Mouse (Mus musculus) gastrocnemius, adult 18-20 months (tissue): ENCODE data around the gene Hist1h2be. TPM values are rescaled to one million over a fixed set of nuclear protein-coding genes. Genes with fewer than 3 reads are reported as not detected.
"Not testable (repeated sequence)": the region's sequence is repeated elsewhere in the genome, so short reads cannot be mapped to it uniquely, and the experiment has no call there.

Source experiments
- DNase-seq: peaks from one replicate; pipeline ENCODE4 v3.0.0; 2021; ENCODE audit warnings: low spot score
- total RNA-seq, 2 experiments: library from RNA; stranded (reverse); gene quantifications; 2 replicates each; pipeline ENCODE4 v1.2.3; 2021

Hist1h2be gene
- total RNA-seq, 2 experiments from 2014 or later: 13.2 to 15.7 TPM

- DNase-seq: peak; percentile 78
Measured at GRCm38 (mm10) chr13:23551146-23551834, 69.6 kb downstream of the Hist1h2be start, which contains the start of gene Hist1h4f. TSS of gene Hist1h4f (minus strand) at chr13:23551648.

DNA sequence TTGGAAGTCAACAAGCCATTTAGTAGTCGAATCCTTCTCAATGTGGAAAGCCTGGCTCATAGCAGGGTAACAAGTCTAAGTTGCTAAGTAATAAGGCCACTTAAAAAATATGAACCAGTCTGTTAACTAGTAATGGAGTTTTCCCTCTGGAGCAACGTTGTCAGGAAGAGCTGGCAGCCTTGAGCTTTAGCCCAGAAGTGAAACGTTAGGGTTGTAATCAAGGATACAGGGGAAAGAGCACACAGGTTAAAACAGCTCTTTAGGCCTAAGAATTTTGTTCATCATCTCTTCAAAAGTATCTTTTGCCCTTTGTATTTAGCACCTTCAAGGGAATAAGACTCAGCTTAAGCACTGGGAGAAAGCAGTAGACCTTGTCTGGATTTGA, 70.2 kb downstream of the Hist1h2be start:
- DNase-seq: no peak

- no peak for DNase-seq
Measured at GRCm38 (mm10) chr13:23546694-23547093, 74.2 kb downstream of the Hist1h2be start.

DNA sequence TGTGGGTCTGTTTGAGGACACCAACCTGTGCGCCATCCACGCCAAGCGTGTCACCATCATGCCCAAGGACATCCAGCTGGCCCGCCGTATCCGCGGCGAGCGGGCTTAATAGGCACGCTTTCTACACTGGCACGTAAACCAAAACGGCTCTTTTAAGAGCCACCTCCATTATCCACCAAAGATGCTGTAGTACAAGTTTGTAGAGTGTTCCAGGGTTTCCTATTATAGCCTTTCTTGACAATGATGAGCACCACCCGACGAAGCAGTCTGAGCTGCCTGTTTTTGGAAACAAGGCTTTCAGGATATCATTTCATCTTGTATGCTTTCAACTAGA, 76.2 kb downstream of the Hist1h2be start:
- DNase-seq: not testable (repeated sequence)

GRCm38 (mm10) chr13:23543965-23544786, 76.7 kb downstream of the Hist1h2be start, which contains the start of gene Hist1h3f:
TSS of gene Hist1h3f (plus strand) at chr13:23544052.
- DNase-seq: peak; percentile 80

DNA sequence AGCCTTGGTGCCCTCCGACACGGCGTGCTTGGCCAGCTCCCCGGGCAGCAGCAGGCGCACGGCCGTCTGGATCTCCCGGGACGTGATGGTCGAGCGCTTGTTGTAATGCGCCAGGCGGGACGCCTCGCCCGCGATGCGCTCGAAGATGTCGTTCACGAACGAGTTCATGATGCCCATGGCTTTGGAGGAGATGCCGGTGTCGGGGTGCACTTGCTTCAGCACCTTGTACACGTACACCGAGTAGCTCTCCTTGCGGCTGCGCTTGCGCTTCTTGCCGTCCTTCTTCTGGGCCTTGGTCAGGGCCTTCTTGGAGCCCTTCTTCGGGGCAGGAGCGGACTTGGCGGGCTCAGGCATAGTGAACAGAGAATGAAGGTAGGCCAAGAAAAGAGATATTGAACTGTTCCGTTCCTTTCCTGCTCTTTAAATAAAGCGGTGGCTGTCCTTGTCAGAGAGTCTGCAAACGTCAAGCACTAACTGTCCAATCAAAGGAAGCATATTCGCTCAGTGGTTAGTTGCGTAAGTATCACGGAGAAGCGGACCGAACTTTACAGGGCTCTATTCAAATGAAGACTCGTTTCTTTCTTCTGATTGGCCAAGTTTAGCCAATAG, 77.8 kb downstream of the Hist1h2be start, which contains the start of gene Hist1h2bh:
Gene Hist1h2bh, minus strand, starts transcription at position 394 of the 609 bp plus-strand sequence.
- DNase-seq: peak; percentile 75

- not testable (repeated sequence) for DNase-seq
Measured at GRCm38 (mm10) chr13:23542225-23542980, 78.5 kb downstream of the Hist1h2be start.

DNA sequence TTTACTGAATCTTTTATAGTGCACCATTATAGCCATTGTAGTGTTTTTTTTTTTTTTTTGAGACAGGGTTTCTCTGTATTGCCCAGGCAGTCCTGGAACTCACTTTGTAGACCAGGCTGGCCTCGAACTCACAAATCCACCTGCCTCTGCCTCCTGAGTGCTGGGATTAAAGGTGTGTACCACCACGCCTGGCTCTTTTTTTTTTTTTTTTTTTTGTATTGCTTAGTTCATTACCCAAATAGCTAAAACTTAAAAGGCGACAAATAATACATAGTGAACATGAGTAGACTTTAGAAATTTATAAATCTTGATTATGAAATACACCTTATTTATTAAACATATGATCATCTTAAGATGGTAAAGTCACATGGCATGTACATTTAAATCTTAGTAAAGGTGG, 79.4 kb downstream of the Hist1h2be start:
- no peak for DNase-seq

GRCm38 (mm10) chr13:23539821-23540220, 81.1 kb downstream of the Hist1h2be start:
- not testable (repeated sequence) for DNase-seq

DNA sequence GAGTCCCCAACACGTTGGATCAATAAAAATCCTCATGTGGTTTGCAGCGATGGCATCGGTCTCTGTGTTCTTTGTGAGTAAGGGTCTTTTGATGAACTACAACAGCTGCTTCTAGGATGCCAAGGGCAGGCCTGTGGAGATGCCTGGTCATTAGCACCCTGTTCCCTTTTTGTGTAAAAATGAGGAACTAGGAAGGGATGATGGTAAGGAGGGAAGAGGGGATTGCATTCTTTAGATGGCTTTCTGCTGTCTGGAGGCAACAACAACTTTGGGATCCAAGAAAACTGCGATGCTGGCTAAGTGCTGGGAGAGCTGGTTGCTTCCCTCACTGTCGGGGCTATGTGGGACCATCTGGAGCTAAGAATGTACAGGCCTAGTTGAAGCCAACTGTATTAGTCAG, 82.7 kb downstream of the Hist1h2be start:
- DNase-seq: no peak

DNA sequence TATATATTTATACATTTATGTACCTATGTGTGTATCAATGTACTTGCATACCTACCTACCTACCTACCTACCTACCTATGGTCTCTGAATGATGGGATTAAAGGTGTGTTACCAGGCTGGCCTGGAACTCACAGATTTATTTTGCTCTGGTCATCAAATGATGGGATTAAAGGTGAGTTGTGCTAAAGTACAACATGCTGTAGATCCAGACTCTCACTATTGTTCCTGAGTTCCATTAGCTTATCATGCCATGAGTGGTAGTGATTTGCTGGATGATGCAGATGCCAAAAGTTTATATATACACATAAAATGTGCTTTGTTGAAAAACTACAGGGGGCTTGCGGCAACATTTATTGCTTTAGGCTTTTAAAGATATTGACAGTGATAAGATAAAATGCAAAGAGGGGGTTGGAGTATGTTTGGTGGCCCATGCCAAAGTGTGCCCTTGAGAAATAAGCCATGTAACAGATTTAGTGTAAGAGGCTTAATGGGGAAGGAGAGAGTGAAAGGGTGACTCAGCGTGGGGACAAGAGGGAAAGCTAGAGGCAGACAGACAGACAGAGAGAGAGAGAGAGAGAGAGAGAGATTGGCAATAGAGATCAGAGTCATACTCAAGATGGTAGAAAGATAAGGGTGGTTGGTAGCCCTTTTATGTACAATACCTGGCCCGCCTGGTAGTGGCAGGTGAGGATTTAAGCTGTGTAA, 83.8 kb downstream of the Hist1h2be start:
- no peak for DNase-seq

DNA sequence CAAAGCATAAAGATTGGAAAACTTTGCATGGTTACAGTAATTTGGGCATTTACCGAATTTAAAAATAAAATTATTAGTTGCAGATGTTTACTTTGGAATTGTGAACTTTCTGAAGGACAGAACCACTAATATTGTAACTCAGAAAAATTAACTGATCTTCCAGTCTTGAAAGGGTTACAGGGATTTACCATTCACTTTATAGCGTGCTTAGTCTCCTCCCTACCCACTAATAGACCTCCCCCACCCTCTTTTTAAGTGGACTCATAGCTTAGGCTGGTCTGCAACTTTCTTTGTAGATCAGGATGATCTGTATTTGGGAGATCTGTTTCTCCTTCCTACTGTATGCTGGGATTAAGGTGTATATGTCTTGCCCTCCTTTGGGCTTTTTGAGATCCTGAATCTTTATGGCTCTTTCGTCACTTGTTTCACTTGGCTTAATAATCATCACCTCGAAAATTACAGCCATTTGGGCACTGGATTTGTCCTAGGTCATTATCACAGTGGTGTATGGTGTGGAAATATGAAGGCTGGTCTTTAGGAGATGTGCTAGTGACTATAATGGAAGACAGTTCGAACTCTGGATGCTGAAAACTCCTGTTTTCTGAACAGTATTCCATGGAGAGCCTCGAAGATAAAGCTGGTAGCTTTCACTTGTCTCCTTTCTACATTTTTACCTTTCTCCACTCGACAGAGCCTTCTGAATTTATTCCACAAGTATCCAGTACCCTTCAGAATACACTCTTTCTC, 84.7 kb downstream of the Hist1h2be start:
- DNase-seq: no peak

- DNase-seq: peak; percentile 79
Measured at GRCm38 (mm10) chr13:23535137-23536075, 85.5 kb downstream of the Hist1h2be start, which contains the start of gene Hist1h3g. TSS of gene Hist1h3g (plus strand) at chr13:23535422.

DNA sequence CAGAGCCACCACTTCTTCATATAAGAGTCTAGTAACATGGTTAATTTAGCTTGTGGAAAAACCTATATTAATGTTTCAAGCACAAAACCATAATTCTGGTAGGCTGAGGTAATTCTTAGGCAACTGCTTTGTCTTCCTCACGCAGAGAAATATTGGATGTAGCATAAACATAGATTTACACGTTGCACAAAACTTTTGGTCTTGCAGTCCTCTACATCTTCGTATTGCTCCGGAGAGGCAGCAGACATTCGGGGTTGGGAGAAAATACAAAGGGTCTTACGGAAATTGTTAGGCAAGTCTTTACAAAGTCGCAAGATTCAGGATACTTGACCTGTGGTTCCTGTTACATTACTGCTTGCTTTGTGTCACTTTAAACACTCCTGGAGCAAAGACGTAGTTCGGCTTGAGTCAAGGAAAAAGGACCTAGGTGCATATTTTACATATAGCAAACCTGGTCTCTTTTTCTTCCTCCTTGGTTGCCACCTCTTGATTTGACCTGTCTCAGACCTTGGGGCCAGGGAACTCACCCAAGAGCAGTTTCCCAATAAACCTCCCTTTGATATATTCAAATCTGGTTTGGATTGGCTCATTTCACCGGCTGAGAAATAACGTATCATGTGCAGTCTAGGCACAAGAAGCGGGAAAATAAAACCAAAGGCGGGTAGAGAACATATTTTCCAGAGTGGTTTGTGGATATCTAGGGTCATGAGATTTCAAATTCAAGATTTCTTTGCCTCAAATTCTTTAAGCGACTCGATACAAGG, 86.4 kb downstream of the Hist1h2be start:
- DNase-seq: no peak
